Mouse (Mus musculus) macrophage (primary cell): ENCODE measurements at regions not wholly inside any gene's neighbourhood (a gene's known extent, or its start where the extent isn't known, plus 50 kb on each side); places are given as distances from the start of the nearest gene placed in this dataset.

ENCODE experiments used
- H3K27ac ChIP-seq: fragments of 350-480 bp; formaldehyde crosslinking; 2 replicates; pipeline ENCODE4 v1.9.0; 2021
- H3K36me3 ChIP-seq: fragments of 350-480 bp; formaldehyde crosslinking; 2 replicates; pipeline ENCODE4 v1.9.0; 2021; ENCODE audit errors: inconsistent target
- H3K4me3 ChIP-seq: fragments of 350-480 bp; formaldehyde crosslinking; 2 replicates; pipeline ENCODE4 v1.9.0; 2021; ENCODE audit errors: inconsistent target
- H3K79me2 ChIP-seq: fragments of 350-480 bp; formaldehyde crosslinking; 2 replicates; pipeline ENCODE4 v1.9.0; 2021; ENCODE audit errors: inconsistent target
- WGBS: methylation state at CpG from one replicate; pipeline ENCODE4 v1.1.7; 2026; ENCODE audit warnings: inconsistent platforms; ENCODE audit not compliant: missing documents; 5-methylcytosine and 5-hydroxymethylcytosine counted together

DNA sequence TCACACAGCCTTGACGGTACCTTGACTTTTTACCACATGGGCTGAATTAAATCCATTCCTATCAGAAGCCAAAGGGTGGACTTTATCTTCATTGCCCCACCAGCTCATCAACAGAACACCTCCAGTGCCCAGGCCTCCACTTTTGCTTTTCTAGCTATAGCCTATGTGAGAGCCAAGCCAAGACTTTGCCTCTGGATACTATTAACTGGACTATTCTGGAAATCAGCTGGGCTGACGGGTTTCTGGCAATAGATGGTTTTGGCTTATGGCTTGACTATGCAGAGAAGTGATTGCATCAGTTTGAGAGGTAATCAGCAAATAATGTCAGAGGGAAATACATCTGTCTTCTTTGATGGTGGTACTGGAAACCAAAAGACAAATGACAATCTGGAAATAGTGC, 130.8 kb upstream of the Thbs1 start:
- 94% methylated on average over 2 of the region's 2 CpGs for WGBS
- H3K4me3 ChIP-seq = no peak overlapping the region
- H3K79me2 ChIP-seq = no peaks in the 10 kb centered on the region

DNA sequence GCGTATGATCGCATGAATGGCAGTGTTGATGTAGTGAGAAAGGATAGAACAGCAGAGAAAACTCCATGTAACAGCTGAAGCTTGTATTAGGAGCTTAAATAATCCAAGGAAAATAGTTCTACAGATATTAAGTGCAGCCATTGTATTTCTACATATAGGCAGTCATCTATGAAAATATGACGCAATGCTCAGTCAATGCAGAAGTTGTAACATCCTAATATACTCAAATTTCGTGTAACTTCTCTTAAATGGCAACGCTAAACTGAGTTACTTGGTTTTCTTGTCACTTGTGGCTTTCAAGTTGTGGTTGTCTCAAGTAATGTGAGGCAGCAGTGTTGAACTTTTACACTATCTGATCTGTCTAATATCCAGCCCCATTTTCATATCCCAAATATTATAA, 127.1 kb upstream of the Thbs1 start:
- Histone ChIP-seq H3K79me2 (no peaks in the 10 kb centered on the region), H3K36me3 (no peaks in the 10 kb centered on the region), H3K4me3 (no peak overlapping the region), H3K27ac (no peak overlapping the region)
- 48% methylated on average over 5 of the region's 5 CpGs for WGBS

More for the DNA sequence above, 130.8 kb upstream of the Thbs1 start:
- Histone ChIP-seq H3K36me3 (no peaks in the 10 kb centered on the region), H3K27ac (no peak overlapping the region)

DNA sequence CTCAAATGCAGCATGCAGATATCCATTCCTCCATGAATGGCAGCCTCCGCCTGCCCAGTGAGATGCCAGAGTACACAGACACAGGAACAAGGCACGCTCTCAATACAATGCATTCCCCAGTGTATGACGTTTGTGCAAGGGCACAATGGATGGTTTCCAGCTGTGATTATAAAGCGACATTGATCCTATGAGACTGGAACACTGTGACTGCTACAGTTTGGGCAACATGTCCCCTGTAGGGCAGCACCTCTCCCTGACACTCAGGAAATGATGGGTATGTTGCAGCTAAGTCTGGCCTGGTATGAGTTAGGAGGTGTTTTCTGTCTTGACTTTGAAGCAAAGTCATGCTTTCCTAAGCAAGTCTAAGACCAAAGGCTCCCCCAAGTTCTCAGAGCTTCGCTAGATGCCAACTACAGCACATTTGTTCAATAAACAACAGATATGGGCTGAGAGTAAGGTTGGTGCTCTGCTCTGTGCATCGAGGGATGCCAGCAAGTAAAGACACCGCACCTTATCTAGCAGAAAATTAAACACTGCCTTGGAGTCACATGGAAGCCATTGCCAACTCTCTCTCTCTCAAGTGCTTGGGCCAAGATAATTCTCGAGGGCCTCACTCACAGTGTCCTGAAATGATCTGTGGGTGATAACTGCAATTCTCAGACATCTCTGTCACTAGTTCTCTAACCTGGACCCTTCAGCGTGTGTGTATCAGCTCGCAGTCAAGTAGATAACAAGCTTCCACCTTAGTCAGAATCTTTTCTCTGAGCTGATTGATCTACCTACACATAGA, 124.1 kb upstream of the Thbs1 start:
- Histone ChIP-seq H3K27ac (no peak overlapping the region), H3K36me3 (no peaks in the 10 kb centered on the region), H3K79me2 (no peaks in the 10 kb centered on the region), H3K4me3 (no peak overlapping the region)
- 95% methylated on average over 10 of the region's 10 CpGs for WGBS

DNA sequence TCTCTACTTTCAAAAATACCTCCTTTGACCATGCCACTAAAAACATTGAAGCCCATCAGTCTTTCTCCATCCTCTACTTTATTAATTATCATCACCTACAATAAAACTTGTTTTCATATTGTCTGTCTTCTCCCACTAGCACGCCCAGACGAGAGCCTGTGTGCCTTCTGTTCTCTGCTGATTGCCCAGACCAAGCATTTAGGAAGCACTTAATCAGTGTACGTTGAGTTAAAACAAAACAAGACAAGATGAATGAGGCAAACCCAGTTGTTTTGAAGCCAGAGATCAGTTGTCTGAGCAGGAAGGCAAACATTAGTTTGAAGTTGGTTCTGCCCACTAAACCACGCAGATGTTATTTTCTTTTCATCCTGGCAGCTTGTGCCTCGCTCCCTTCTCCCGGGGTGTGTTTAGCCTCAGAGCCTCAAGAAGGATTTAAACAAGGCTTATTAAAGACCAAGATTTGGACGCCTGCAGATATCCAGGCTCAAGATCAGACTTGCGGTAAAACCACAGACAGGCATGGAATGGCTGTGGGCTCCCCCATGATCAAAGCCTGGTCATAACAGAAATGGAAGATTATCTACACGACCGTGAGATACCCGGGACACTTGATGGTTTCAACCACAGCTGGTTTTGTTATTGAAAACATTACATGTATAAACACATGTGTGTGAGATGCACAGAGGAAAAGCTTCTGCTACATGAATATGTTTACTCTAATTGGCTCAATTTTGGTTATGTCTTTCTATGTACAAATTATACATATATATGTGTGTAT, 123.1 kb upstream of the Thbs1 start:
- 74% methylated on average over 11 of the region's 11 CpGs for WGBS
- no peaks in the 10 kb centered on the region for H3K36me3 ChIP-seq
- no peaks in the 10 kb centered on the region for H3K79me2 ChIP-seq

DNA sequence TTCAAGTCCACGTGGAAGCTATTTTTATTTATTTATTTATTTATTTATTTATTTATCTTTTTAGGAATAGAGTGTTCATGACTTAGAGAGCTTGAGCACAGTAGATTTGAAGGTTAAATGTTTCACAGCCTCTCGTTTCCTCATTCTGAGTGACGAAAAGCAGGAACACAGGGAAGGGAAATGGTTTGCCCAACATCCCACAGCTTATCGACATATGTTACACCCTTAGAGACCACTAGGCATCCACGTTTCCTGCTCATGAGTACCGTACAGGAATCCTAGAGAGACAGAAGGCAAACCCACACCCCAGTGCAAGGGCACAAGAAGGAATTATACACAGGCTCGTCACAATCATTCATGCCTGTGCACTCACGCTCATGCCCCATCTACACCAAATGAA, 122.5 kb upstream of the Thbs1 start:
- 29% methylated on average over 8 of the region's 8 CpGs for WGBS
- H3K36me3 ChIP-seq = no peaks in the 10 kb centered on the region
- no peak overlapping the region for H3K4me3 ChIP-seq
- no peaks in the 10 kb centered on the region for H3K79me2 ChIP-seq
- no peak overlapping the region for H3K27ac ChIP-seq

More for the DNA sequence above, 123.1 kb upstream of the Thbs1 start:
- no peak overlapping the region for H3K27ac ChIP-seq
- no peak overlapping the region for H3K4me3 ChIP-seq

DNA sequence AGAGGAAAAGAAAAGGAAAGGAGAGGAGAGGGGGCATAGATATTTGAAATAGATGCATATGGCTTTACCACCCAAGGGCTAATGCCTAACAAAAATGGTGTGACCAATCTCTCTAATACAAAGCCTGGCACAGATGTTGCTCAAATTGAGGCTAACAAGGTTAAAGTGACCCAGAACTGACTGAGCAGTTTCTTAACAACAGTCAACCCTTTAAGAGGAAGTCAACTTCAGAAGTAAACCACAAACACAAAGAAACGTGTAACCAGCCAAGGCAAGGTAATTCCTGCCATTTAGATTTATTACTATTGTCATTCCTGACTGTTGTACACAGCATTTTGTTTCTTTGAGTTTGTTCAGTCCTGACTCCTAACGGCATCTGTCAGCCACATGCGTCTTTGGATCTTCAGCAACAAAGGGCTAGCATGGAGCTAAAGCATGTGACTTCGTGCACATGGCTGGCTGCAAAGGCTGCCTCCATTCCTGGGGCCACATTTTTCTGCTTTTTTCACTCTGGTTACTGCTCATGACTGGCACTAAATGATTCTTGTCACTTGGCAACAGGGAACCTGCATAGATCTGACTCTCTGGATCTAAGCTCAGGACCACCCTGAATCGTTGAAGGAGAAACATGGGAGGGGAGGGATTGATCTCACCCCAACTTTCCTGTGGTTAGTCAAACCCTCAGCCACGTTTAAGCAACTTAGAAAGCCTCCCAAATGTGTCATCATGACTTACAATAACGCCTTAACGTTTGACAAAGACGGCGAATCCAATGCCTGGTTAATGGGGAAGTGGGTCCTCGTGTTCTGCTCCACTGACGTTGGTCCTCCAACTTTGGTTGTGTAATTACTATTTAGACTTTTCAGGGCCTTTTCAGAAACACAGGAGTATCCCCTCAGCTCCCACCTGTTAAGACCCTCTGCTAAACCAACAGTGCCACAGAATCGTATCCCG, 115.3 kb upstream of the Thbs1 start:
- Histone ChIP-seq H3K27ac (peak overlapping the region; percentile 92), H3K4me3 (no peak overlapping the region), H3K36me3 (no peaks in the 10 kb centered on the region), H3K79me2 (no peaks in the 10 kb centered on the region)
- 8% methylated on average over 14 of the region's 14 CpGs for WGBS

DNA sequence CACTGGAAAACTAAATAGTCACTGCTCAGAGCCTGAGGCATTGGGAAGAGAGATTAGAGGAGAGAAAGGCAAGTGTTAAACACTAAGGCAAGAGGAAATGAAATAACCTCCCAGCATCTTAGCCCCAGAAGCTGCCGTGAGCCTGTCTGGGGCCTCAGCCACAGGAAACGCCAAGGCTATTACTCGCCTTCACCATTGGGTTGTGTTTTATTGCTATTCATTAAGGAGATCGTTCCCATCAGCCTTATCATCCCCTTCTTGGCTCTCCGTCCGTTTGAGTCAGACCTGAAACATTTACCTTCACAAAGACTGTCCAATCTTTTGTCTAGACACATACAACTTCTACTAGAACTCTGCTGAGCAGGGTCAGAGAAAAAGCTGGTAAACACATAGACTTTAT, 112.0 kb upstream of the Thbs1 start:
- H3K36me3 ChIP-seq = no peaks in the 10 kb centered on the region
- no peak overlapping the region for H3K27ac ChIP-seq
- 17% methylated on average over 6 of the region's 6 CpGs for WGBS
- no peak overlapping the region for H3K4me3 ChIP-seq
- no peaks in the 10 kb centered on the region for H3K79me2 ChIP-seq

DNA sequence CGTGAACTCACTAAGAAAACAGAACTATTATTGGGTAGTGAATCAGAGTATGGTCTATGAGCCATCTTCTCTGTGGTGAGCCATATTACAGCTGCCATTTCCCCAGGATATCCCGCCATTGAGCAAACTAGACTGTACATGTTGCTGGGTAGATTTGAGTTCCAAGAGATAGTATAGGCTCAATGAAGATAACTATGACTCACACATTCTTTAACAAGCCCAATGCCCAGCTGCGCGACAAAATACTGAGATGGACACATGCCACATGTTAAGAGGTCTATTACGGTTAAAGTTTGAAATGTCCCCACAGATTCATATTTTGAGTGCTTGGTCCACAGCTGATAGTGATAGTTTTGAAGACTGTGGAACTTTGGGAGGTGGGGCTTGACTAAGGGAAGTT, 107.5 kb upstream of the Thbs1 start:
- Histone ChIP-seq H3K4me3 (no peak overlapping the region), H3K79me2 (no peaks in the 10 kb centered on the region), H3K36me3 (no peaks in the 10 kb centered on the region), H3K27ac (no peak overlapping the region)
- WGBS = 87% methylated on average over 5 of the region's 5 CpGs

DNA sequence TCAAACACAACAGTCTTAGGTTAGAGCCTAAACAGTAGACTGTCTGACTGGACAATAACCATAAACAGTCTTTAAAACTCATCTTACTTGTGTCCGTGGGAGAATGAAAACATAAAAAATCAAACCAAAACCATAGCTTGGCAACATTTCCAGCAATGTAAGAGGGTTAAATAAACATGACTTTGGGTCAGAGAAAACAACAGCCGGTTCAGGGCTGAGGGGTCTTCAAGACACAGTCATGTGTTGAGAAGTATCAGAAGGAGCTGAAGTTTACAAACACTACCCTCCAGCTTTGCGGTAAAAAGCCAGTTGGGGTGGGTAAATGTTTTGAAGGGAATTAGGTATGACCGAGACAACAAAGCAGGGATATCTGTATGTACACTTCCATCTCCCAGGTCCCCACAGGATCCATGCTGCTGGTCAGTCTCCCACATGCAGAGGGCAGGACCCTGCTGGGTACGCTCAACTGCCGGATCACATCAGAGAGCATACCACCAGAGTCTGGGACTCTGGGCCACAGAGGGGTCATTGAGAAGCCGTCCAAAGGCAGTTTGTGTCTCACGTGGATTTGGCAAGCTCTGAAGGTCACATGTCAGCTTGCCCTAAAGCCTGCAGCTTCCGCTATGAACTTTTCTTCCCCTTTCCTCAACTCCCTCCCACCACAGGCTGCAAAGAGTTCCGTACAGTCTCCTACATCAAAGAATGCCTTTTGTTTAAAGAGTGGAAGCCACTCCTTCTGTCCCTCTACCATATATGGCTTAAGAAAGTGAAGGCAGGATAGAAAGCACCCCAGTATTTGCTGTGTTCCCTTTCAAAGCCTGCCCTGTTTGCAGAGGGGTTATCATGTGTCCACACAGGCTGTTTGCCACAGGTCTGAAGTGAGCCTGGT, 103.9 kb upstream of the Thbs1 start:
- no peaks in the 10 kb centered on the region for H3K36me3 ChIP-seq
- H3K79me2 ChIP-seq = no peaks in the 10 kb centered on the region
- H3K4me3 ChIP-seq = no peak overlapping the region
- H3K27ac ChIP-seq = peak overlapping the region; percentile 95
- 27% methylated on average over 10 of the region's 10 CpGs for WGBS

DNA sequence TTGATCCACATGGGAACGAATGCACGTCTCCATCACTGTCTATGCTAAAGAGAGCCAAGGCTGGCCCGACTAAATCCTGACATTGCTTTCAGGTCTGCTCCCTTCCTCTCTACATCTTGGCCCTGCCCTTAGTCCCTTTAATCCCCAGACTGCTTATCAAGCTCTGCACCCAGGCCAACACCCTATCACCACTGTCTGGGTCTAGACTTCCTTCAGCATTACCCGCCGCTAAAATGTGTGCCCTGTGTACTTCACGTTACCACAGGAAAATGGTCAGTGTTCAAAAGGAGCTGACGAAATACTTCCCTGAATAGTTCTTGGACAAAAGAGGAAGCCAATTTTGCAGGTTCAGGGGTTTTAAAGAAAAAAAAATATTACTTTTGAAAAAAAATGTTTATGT, 100.0 kb upstream of the Thbs1 start:
- peak overlapping the region; percentile 95 for H3K27ac ChIP-seq
- WGBS = 12% methylated on average over 7 of the region's 7 CpGs

DNA sequence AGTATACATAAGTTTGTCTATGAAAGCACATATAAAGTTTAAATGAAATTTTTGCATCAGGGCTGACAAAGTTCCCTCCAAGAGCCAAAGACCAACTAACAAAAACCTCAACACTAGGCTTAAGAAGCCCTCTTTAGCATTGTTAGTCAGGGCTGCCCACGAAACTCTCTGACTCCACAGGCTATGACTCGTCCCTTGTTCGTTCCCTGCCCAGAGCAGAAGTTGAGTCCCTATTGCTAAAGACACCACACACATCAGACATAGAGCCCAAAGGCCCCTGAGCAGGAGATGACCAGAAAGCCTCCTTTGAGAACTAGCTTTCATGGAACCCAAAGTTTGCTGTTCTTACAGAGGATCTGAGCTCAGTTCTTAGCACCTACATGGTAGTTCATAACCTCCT, 99.5 kb upstream of the Thbs1 start:
- peak overlapping the region; percentile 95 for H3K27ac ChIP-seq
- H3K79me2 ChIP-seq = no peaks in the 10 kb centered on the region
- H3K4me3 ChIP-seq = no peak overlapping the region
- 21% methylated on average over 3 of the region's 3 CpGs for WGBS
- H3K36me3 ChIP-seq = no peaks in the 10 kb centered on the region

More for the DNA sequence above, 100.0 kb upstream of the Thbs1 start:
- Histone ChIP-seq H3K36me3 (no peaks in the 10 kb centered on the region), H3K4me3 (no peak overlapping the region), H3K79me2 (no peaks in the 10 kb centered on the region)

DNA sequence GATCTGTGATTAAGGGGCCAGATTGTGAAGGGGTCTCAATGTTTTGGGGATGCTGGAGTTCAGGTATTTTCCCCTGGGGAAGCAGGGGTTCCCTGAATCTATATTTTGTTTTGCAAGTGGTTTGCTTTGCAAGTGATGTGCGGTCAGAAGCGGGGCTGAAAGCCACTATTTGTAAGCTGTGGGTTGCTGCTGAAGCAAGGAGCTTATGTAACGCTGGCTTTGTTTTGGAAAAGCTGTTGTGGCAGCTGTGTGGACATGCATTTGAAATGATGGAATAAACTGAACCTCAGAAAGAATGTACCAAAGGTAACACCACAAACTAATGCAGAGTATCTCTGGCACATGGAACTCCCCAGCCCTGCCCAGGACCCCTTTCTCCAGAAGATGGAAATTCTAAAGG, 98.5 kb upstream of the Thbs1 start:
- Histone ChIP-seq H3K79me2 (no peaks in the 10 kb centered on the region), H3K27ac (peak overlapping the region; percentile 95), H3K4me3 (no peak overlapping the region), H3K36me3 (no peaks in the 10 kb centered on the region)
- 43% methylated on average over 3 of the region's 3 CpGs for WGBS

DNA sequence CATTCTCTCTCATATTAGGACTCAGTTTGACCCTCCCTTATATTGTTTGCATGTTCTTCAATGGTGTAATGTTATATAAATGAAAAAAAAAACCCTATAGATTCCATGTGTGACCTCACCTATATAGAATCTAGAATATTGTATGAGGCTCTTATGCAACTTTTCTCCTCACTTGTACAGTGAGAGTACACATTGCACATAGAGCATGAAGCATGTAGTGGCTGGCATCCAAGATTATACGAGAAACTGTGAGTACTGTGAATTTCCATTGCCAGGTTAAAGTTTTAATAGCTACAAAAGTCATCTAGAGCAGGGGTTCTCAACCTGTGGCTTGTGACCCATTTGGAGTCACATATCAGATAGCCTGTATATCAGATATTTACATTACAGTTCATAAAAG, 96.5 kb upstream of the Thbs1 start:
- Histone ChIP-seq H3K79me2 (no peaks in the 10 kb centered on the region), H3K27ac (no peak overlapping the region), H3K36me3 (no peaks in the 10 kb centered on the region), H3K4me3 (no peak overlapping the region)
- 90% methylated on average over 1 of the region's 1 CpGs for WGBS
